Mouse (Mus musculus) kidney, embryonic 14.5 days (tissue): ENCODE data around the gene Gm10644. TPM values are rescaled to one million over a fixed set of nuclear protein-coding genes. Genes with fewer than 3 reads are reported as not detected.

ENCODE experiments used
- ATAC-seq: fragments of 200-750 bp; cut with Nextera tagmentation; 2 replicates; pipeline ENCODE4 v1.8.0; 2017; ENCODE audit warnings: moderate number of reproducible peaks, mild to moderate bottlenecking, moderate TSS enrichment, moderate library complexity; ENCODE audit not compliant: low FRiP score, low TSS enrichment
- H3K27ac ChIP-seq: fragments of 300-500 bp; sonication (generic); 2 replicates; pipeline ENCODE4 v1.5.1; 2014; ENCODE audit warnings: low read depth, mild to moderate bottlenecking, low read length, moderate library complexity, mixed read lengths
- H3K27me3 ChIP-seq: fragments of 300-500 bp; sonication (generic); 2 replicates; pipeline ENCODE4 v1.6.1; 2014; ENCODE audit warnings: mild to moderate bottlenecking, low read length; ENCODE audit not compliant: control insufficient read depth, insufficient read depth
- H3K36me3 ChIP-seq: fragments of 300-500 bp; sonication (generic); 2 replicates; pipeline ENCODE4 v1.6.1; 2014; ENCODE audit warnings: low read length, mixed read lengths; ENCODE audit not compliant: control insufficient read depth, insufficient read depth
- H3K4me1 ChIP-seq: fragments of 300-500 bp; sonication (generic); 2 replicates; pipeline ENCODE4 v1.6.1; 2014; ENCODE audit warnings: low read length, mixed read lengths; ENCODE audit not compliant: control insufficient read depth, insufficient read depth
- H3K4me2 ChIP-seq: fragments of 300-500 bp; sonication (generic); replicated peaks from 2 replicates; pipeline ENCODE4 v1.6.1; 2014; ENCODE audit warnings: low read depth, mild to moderate bottlenecking, low read length
- H3K4me3 ChIP-seq: fragments of 300-500 bp; sonication (generic); 2 replicates; pipeline ENCODE4 v1.5.1; 2014; ENCODE audit warnings: mild to moderate bottlenecking, low read length
- H3K9ac ChIP-seq: fragments of 300-500 bp; sonication (generic); 2 replicates; pipeline ENCODE4 v1.6.1; 2014; ENCODE audit warnings: low read depth, mild to moderate bottlenecking, low read length, moderate library complexity
- H3K9me3 ChIP-seq: fragments of 300-500 bp; sonication (generic); 2 replicates; pipeline ENCODE4 v1.6.1; 2016; ENCODE audit warnings: low read length; ENCODE audit not compliant: control insufficient read depth
- WGBS: fragments of 180-500 bp; shearing (Covaris S2); extraction: QIAGEN DNeasy Blood & Tissue Kit; methylation state at CpG from one replicate; pipeline ENCODE4 v1.1.7; 2014; 5-methylcytosine and 5-hydroxymethylcytosine counted together
- polyA plus RNA-seq: library from polyadenylated mRNA; unstranded; fragments of >200 nt; fragmentation: Nextera tagmentation; extraction: Ambion mirVana; gene quantifications from 2 replicates; pipeline ENCODE4 v1.2.1, GENCODE M21; 2014

The Gm10644 gene
- polyA plus RNA-seq, 1 experiment from 2014 or later = 0.61 TPM

DNA sequence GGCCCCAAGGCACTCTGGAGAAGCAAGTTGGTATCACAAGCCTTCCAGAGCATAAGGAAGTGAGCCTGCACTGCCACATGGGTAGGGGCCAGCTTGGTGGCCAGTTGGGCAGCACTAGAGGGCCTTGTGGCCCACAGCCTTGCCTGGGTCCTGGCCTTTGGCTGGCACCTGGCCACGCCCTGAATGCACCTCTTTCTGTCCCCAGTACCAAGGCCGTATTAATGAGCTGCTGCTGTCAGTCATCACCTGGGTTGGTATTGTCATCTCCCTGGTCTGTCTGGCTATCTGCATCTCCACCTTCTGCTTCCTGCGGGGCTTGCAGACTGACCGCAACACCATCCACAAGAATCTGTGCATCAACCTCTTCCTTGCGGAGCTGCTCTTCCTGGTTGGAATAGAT, 20.8 kb downstream of the Gm10644 start:
- WGBS = 91% methylated on average over 5 of the region's 5 CpGs
- Histone ChIP-seq H3K4me2 (no peak overlapping the region), H3K9me3 (no peaks in the 10 kb centered on the region), H3K36me3 (peaks cover 94% of the 10 kb centered on the region), H3K4me1 (no peaks in the 10 kb centered on the region), H3K27me3 (no peaks in the 10 kb centered on the region), H3K4me3 (no peak overlapping the region), H3K9ac (no peak overlapping the region), H3K27ac (no peak overlapping the region)
- ATAC-seq = no peak

- H3K4me2 ChIP-seq = no peak overlapping the region
- no peak overlapping the region for H3K9ac ChIP-seq
- ATAC-seq = no peak
- H3K9me3 ChIP-seq = no peaks in the 10 kb centered on the region
- H3K4me1 ChIP-seq = peaks cover 12% of the 10 kb centered on the region
- 38% methylated on average over 7 of the region's 7 CpGs for WGBS
- peaks cover 61% of the 10 kb centered on the region for H3K36me3 ChIP-seq
- no peaks in the 10 kb centered on the region for H3K27me3 ChIP-seq
- no peak overlapping the region for H3K4me3 ChIP-seq
- 0 out of 2 replicates have a peak overlapping the region, but pooled peaks have one; percentile 4 for H3K27ac ChIP-seq
Observed at GRCm38 (mm10) chr8:83926266-83926665, 28.7 kb downstream of the Gm10644 start.

GRCm38 (mm10) chr8:83924585-83924984, 30.4 kb downstream of the Gm10644 start:
- H3K9ac ChIP-seq = no peak overlapping the region
- WGBS = 76% methylated on average over 5 of the region's 5 CpGs
- no peak overlapping the region for H3K27ac ChIP-seq
- H3K4me2 ChIP-seq = no peak overlapping the region
- peaks cover 60% of the 10 kb centered on the region for H3K36me3 ChIP-seq
- H3K27me3 ChIP-seq = no peaks in the 10 kb centered on the region
- no peaks in the 10 kb centered on the region for H3K9me3 ChIP-seq
- no peak for ATAC-seq
- no peak overlapping the region for H3K4me3 ChIP-seq
- peaks cover 12% of the 10 kb centered on the region for H3K4me1 ChIP-seq

GRCm38 (mm10) chr8:83922727-83923126, 32.3 kb downstream of the Gm10644 start:
- H3K9ac ChIP-seq = no peak overlapping the region
- H3K27me3 ChIP-seq = no peaks in the 10 kb centered on the region
- H3K4me3 ChIP-seq = no peak overlapping the region
- H3K4me2 ChIP-seq = no peak overlapping the region
- H3K4me1 ChIP-seq = peaks cover 12% of the 10 kb centered on the region
- no peak overlapping the region for H3K27ac ChIP-seq
- H3K9me3 ChIP-seq = no peaks in the 10 kb centered on the region
- peaks cover 63% of the 10 kb centered on the region for H3K36me3 ChIP-seq
- 91% methylated on average over 8 of the region's 8 CpGs for WGBS
- ATAC-seq = no peak

DNA sequence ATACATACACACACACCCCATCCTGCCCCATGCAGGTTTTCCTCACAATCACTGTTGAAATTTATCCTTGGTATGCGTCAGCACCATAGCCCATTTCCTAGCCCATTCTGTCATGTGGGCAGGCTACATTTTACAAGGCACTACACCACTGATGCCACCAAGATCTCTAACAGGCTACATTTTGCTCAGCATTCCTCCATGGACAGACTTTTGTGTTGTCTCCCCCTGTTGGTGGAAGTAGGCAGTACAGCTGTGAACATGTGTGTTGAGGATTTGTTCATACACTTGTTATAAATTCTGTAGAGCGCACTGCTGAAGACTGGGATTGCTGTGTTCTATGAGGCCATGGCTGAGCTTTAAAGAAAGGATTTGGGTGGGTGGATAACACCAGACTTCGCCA, 33.4 kb downstream of the Gm10644 start:
- Histone ChIP-seq H3K4me2 (no peak overlapping the region), H3K4me1 (peaks cover 8% of the 10 kb centered on the region), H3K27me3 (no peaks in the 10 kb centered on the region), H3K36me3 (peaks cover 68% of the 10 kb centered on the region), H3K9me3 (no peaks in the 10 kb centered on the region), H3K9ac (no peak overlapping the region), H3K27ac (no peak overlapping the region), H3K4me3 (no peak overlapping the region)
- WGBS = 73% methylated on average over 3 of the region's 3 CpGs
- no peak for ATAC-seq

DNA sequence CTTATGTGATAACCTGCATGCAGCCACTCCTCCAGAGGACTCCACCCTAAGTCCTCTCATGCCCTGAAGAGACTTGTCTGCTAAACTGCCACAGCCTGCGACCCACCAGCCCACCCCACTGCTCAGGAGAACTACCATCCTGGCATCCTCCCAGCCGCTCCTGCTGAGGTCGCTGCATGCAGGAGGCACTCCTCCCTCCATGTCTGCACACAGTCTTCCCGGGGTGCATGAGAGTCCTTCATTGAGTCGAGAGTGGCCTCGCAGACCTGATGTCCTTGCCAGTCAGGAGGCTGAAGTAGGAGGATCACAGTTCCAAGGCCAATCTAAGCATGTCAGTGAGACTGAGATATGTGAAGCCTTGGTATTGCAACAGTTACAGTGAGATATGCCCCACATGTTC, 37.4 kb downstream of the Gm10644 start:
- H3K4me1 ChIP-seq = peaks cover 9% of the 10 kb centered on the region
- H3K4me3 ChIP-seq = no peak overlapping the region
- no peak overlapping the region for H3K9ac ChIP-seq
- no peak overlapping the region for H3K4me2 ChIP-seq
- 82% methylated on average over 6 of the region's 6 CpGs for WGBS
- no peak for ATAC-seq
- H3K36me3 ChIP-seq = peaks cover 38% of the 10 kb centered on the region
- no peak overlapping the region for H3K27ac ChIP-seq
- no peaks in the 10 kb centered on the region for H3K27me3 ChIP-seq
- no peaks in the 10 kb centered on the region for H3K9me3 ChIP-seq

- no peak for ATAC-seq
- Histone ChIP-seq H3K4me3 (no peak overlapping the region), H3K27ac (no peak overlapping the region), H3K4me2 (no peak overlapping the region), H3K9me3 (no peaks in the 10 kb centered on the region), H3K4me1 (peaks cover 22% of the 10 kb centered on the region), H3K9ac (no peak overlapping the region), H3K36me3 (peaks cover 28% of the 10 kb centered on the region), H3K27me3 (no peaks in the 10 kb centered on the region)
- 86% methylated on average over 5 of the region's 5 CpGs for WGBS
Observed at GRCm38 (mm10) chr8:83916015-83916414, 39.0 kb downstream of the Gm10644 start.

DNA sequence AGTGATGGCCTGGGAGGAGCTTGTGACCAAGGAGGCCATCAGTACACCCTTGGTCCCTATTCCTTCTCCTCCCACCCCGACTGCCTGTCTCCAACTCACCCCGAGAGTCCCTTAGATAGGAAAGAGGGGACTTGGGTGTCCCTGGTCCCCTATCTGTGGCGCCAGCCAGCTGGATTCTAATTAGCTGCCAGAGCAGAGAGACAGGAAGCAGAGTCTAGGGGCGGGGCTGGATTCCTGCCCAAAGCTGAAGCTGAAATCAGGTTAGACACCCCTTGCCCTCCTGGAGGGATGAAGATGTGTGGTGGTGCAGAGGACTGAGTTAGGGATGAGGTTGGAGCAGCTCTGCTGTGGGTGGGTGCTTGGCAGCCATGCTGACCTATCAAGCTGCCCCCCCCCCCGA, 40.1 kb downstream of the Gm10644 start:
- Histone ChIP-seq H3K4me3 (no peak overlapping the region), H3K4me1 (peaks cover 22% of the 10 kb centered on the region), H3K9ac (no peak overlapping the region), H3K36me3 (peaks cover 17% of the 10 kb centered on the region; the same call in 1 of the 2 replicates), H3K9me3 (no peaks in the 10 kb centered on the region), H3K27me3 (no peaks in the 10 kb centered on the region), H3K4me2 (no peak overlapping the region), H3K27ac (no peak overlapping the region)
- WGBS = 63% methylated on average over 5 of the region's 5 CpGs
- ATAC-seq = no peak

- peaks cover 25% of the 10 kb centered on the region for H3K4me1 ChIP-seq
- H3K27me3 ChIP-seq = no peaks in the 10 kb centered on the region
- H3K9ac ChIP-seq = no peak overlapping the region
- H3K27ac ChIP-seq = no peak overlapping the region
- H3K9me3 ChIP-seq = no peaks in the 10 kb centered on the region
- H3K36me3 ChIP-seq = peaks cover 12% of the 10 kb centered on the region; the same call in 1 of the 2 replicates
- no peak for ATAC-seq
- 83% methylated on average over 3 of the region's 3 CpGs for WGBS
- no peak overlapping the region for H3K4me2 ChIP-seq
- H3K4me3 ChIP-seq = no peak overlapping the region
Observed at GRCm38 (mm10) chr8:83914232-83914631, 40.8 kb downstream of the Gm10644 start.
